Mouse (Mus musculus) left cerebral cortex, adult 18-20 months (tissue): Measurements from ENCODE around the gene Lrrc8d. TPM values are rescaled to one million over a fixed set of nuclear protein-coding genes. Genes with fewer than 3 reads are reported as not detected.

Experiments
- total RNA-seq, 2 experiments: library from RNA; stranded (reverse); gene quantifications; 2 replicates each; pipeline ENCODE4 v1.2.3; 2021

The Lrrc8d gene
- total RNA-seq, 2 experiments from 2014 or later: 32.7 to 35.0 TPM

Other genes with a start within 250 kb of the Lrrc8d start
- 10 to 100 TPM; 30.7 to 31.0 TPM for gene Lrrc8c, start 180.6 kb upstream of the Lrrc8d start, total RNA-seq
- 10 to 100 TPM; 30.2 to 36.5 TPM for gene Zfp326, start 176.6 kb downstream of the Lrrc8d start, total RNA-seq